Mouse (Mus musculus): ENCODE measurements around the gene Unc45a. TPM values are rescaled to one million over a fixed set of nuclear protein-coding genes. Genes with fewer than 3 reads are reported as not detected.

Unc45a gene
- total RNA-seq, 2 experiments from 2014 or later, result 63.0 to 63.3 TPM

- intact Hi-C loops (cut with DNase I), result no loop called here
- DNase-seq, result no peak
Observed at GRCm38 (mm10) chr7:80287736-80288135, 53.1 kb downstream of the Unc45a start.

- intact Hi-C loops (cut with DNase I), result no loop called here
- no peak for DNase-seq
Observed at GRCm38 (mm10) chr7:80285725-80286124, 55.1 kb downstream of the Unc45a start.

GRCm38 (mm10) chr7:80284391-80284790 lies 56.4 kb downstream of the Unc45a start:
- intact Hi-C loops (cut with DNase I), result no loop called here
- no peak for DNase-seq

GRCm38 (mm10) chr7:80283226-80283918 lies 57.4 kb downstream of the Unc45a start:
- intact Hi-C loops (cut with DNase I), result no loop called here
- DNase-seq, result no peak

- intact Hi-C loops (cut with DNase I), result no loop called here
- no peak for DNase-seq
Observed at GRCm38 (mm10) chr7:80281646-80282045, 59.2 kb downstream of the Unc45a start.

GRCm38 (mm10) chr7:80280998-80281397 lies 59.8 kb downstream of the Unc45a start:
- intact Hi-C loops (cut with DNase I), result no loop called here
- DNase-seq, result no peak

- intact Hi-C loops (cut with DNase I), result no loop called here
- no peak for DNase-seq
Observed at GRCm38 (mm10) chr7:80280032-80280431, 60.8 kb downstream of the Unc45a start.

- intact Hi-C loops (cut with DNase I), result no loop called here
- no peak for DNase-seq
Observed at GRCm38 (mm10) chr7:80276374-80276773, 64.4 kb downstream of the Unc45a start.

Other genes with a start within 250 kb of the Unc45a start
- gene Idh2, start 225.6 kb downstream of the Unc45a start, total RNA-seq (2021), result 10 to 100 TPM; 66.4 to 74.7 TPM
- 10 to 100 TPM; 31.4 to 33.9 TPM for gene Sema4b, start 154.2 kb downstream of the Unc45a start, total RNA-seq (2021)
- 10 to 100 TPM; 14.2 to 16.4 TPM for gene Cib1, start 108.2 kb downstream of the Unc45a start, total RNA-seq (2021)
- gene Gdpgp1, start 108.1 kb downstream of the Unc45a start, total RNA-seq (2021), result 1 to 10 TPM; 4.6 to 5.1 TPM
- 1 to 10 TPM; 1.1 to 2.2 TPM for gene Ttll13, start 94.6 kb downstream of the Unc45a start, total RNA-seq (2021)
- gene Ngrn, start 79.8 kb downstream of the Unc45a start, total RNA-seq (2021), result 10 to 100 TPM; 41.6 to 42.7 TPM
- gene Vps33b, start 71.4 kb downstream of the Unc45a start, total RNA-seq (2021), result 10 to 100 TPM; 34.1 to 36.0 TPM
- 10 to 100 TPM; 16.5 to 18.0 TPM for gene Prc1, start 46.6 kb downstream of the Unc45a start, total RNA-seq (2021)
- gene Rccd1, start 16.6 kb downstream of the Unc45a start, total RNA-seq (2021), result 10 to 100 TPM; 16.9 to 22.8 TPM
- 10 to 100 TPM; 49.2 to 50.8 TPM for gene Hddc3, start 2.1 kb upstream of the Unc45a start, total RNA-seq (2021)
- 100 to 1,000 TPM; 112 to 121 TPM for gene Man2a2, start 30.4 kb upstream of the Unc45a start, total RNA-seq (2021)
- gene Fes, start 46.9 kb upstream of the Unc45a start, total RNA-seq (2021), result 1 to 10 TPM; 5.2 to 7.5 TPM
- 10 to 100 TPM; 41.5 to 44.8 TPM for gene Furin, start 64.4 kb upstream of the Unc45a start, total RNA-seq (2021)
- gene Blm, start 194.1 kb upstream of the Unc45a start, total RNA-seq (2021), result 10 to 100 TPM; 10.6 to 11.9 TPM